Mouse (Mus musculus) kidney, adult 2 months (tissue): ENCODE results near the gene Epb41l4b.

Experiments
- CTCF ChIP-seq: fragments of 200-500 bp; conservative IDR thresholded peaks from 2 replicates; pipeline ENCODE4 v1.5.1; 2011; ENCODE audit warnings: low read depth, mild to moderate bottlenecking, control low read depth, low read length, moderate library complexity, mixed read lengths; ENCODE audit not compliant: insufficient read depth, insufficient read length
- POLR2A ChIP-seq: fragments of 200-500 bp; IDR thresholded peaks from one replicate; pipeline ENCODE4 v1.6.1; 2011; ENCODE audit warnings: low read depth, low read length, control low read depth

- TF ChIP-seq CTCF (no peak), POLR2A (no peak)
Measured at GRCm38 (mm10) chr4:57002751-57003150, 140.5 kb downstream of the Epb41l4b start.
